Mouse (Mus musculus) spleen, adult 2 months (tissue): ENCODE measurements around the gene Dnmt3l.

ENCODE experiments used
- CTCF ChIP-seq: fragments of 200-500 bp; IDR thresholded peaks from 2 replicates; pipeline ENCODE4 v1.5.1; 2011; ENCODE audit warnings: mild to moderate bottlenecking, inconsistent platforms; ENCODE audit not compliant: insufficient read depth, insufficient read length, insufficient replicate concordance; ENCODE audit errors: extremely low read depth
- POLR2A ChIP-seq: fragments of 200-500 bp; IDR thresholded peaks from 2 replicates; pipeline ENCODE4 v1.6.1; 2011; ENCODE audit warnings: low read depth, low read length, inconsistent platforms

GRCm38 (mm10) chr10:78104555-78105490 lies 63.1 kb downstream of the Dnmt3l start:
- TF ChIP-seq CTCF (no peak), POLR2A (no peak)
